Mouse (Mus musculus): ENCODE data around the gene Limk2.

DNA sequence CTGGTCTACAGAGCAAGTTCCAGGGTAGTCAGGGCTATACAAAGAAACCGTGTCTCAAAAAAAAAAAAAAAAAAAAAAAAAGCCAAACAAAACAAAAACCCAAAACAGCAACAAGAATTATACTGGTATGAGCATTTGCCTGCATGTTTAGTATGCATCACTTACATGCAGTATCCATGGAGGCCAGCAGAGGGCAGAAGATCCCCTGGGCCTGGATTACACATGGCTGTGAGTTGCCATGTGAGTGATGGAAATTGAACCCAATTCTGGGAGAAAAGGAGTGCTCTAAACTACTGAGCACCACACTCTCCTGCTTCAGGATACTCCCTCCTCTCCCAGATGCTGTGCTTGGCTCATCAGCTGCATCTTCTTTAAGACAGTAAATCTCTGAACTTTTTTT lies 47.4 kb upstream of the Limk2 start:
- TF ChIP-seq POLR2A (IDR thresholded peaks at IDR 0.05; ENCODE audit: insufficient read length, low read depth): no peak
- no peak for TF ChIP-seq TCF12 (IDR thresholded peaks at IDR 0.05; ENCODE audit: insufficient read depth, poor library complexity, severe bottlenecking)
- TF ChIP-seq POLR2AphosphoS2 (IDR thresholded peaks at IDR 0.05; ENCODE audit: insufficient read length, low read depth): no peak
- TF ChIP-seq CEBPB (IDR thresholded peaks at IDR 0.05; ENCODE audit: insufficient read depth, poor library complexity, severe bottlenecking): no peak
- TF ChIP-seq E2F4 (IDR thresholded peaks at IDR 0.05; ENCODE audit: insufficient read depth): no peak
- no peak for TF ChIP-seq MAX (IDR thresholded peaks at IDR 0.05; ENCODE audit: low read depth)
- no peak for TF ChIP-seq MYOD1 (IDR thresholded peaks at IDR 0.05; ENCODE audit: control insufficient read depth in 1 of 3, insufficient read length in 2 of 3, low read depth in 2 of 3)
- no peak for TF ChIP-seq SRF (IDR thresholded peaks at IDR 0.05; ENCODE audit: control insufficient read depth, insufficient read length, low read depth)
- TF ChIP-seq USF1 (IDR thresholded peaks at IDR 0.05; ENCODE audit: low read depth): no peak
- no peak for TF ChIP-seq TCF3 (IDR thresholded peaks at IDR 0.05; ENCODE audit: insufficient read length, low read depth)
- TF ChIP-seq MYOG (IDR thresholded peaks at IDR 0.05; ENCODE audit: control insufficient read depth in 1 of 3, insufficient read depth in 1 of 3, insufficient read length in 2 of 3, low read depth in 2 of 3): no peak
- no peak for TF ChIP-seq REST (IDR thresholded peaks at IDR 0.05; ENCODE audit: insufficient read depth, insufficient read length)

All from myocyte (in vitro differentiated cells).